Mouse (Mus musculus): Measurements from ENCODE around the gene Dnah12.
"Not testable (repeated sequence)": the region's sequence is repeated elsewhere in the genome, so short reads cannot be mapped to it uniquely, and the experiment has no call there.

Gene Dnah12

GRCm38 (mm10) chr14:26692974-26693373 lies at the start of gene Dnah12:
Gene Dnah12, plus strand, starts transcription at chr14:26693274.
- no peak for DNase-seq (ENCODE audit: low spot score in 2 of 2)

- DNase-seq (ENCODE audit: low spot score in 2 of 2) = no peak
These were observed 47.0 kb upstream of the Dnah12 start for GRCm38 (mm10) chr14:26645989-26646650.

- DNase-seq (ENCODE audit: low spot score in 2 of 2) = no peak
These were observed 45.3 kb upstream of the Dnah12 start for GRCm38 (mm10) chr14:26647811-26648210.

- DNase-seq (ENCODE audit: low spot score in 2 of 2) = no peak
These were observed 41.2 kb upstream of the Dnah12 start for GRCm38 (mm10) chr14:26651901-26652300.

GRCm38 (mm10) chr14:26658178-26658577 lies 34.9 kb upstream of the Dnah12 start:
- no peak for DNase-seq (ENCODE audit: low spot score in 2 of 2)

- no peak for DNase-seq (ENCODE audit: low spot score in 2 of 2)
These were observed 32.8 kb upstream of the Dnah12 start for GRCm38 (mm10) chr14:26660233-26660632.

- no peak for DNase-seq (ENCODE audit: low spot score in 2 of 2)
These were observed 31.1 kb upstream of the Dnah12 start for GRCm38 (mm10) chr14:26662016-26662415.

GRCm38 (mm10) chr14:26662488-26662887 lies 30.6 kb upstream of the Dnah12 start:
- DNase-seq (ENCODE audit: low spot score in 2 of 2) = no peak

GRCm38 (mm10) chr14:26663851-26664250 lies 29.2 kb upstream of the Dnah12 start:
- DNase-seq (ENCODE audit: low spot score in 2 of 2) = no peak

GRCm38 (mm10) chr14:26667991-26668370 lies 25.1 kb upstream of the Dnah12 start:
- DNase-seq (ENCODE audit: low spot score in 2 of 2) = no peak

- DNase-seq (ENCODE audit: low spot score in 2 of 2) = peak; percentile 55 to 67
These were observed 24.4 kb upstream of the Dnah12 start for GRCm38 (mm10) chr14:26668371-26669291.

- peak; percentile 88 to 90 for DNase-seq (ENCODE audit: low spot score in 2 of 2)
These were observed 23.6 kb upstream of the Dnah12 start, which contains the start of gene Pde12 for GRCm38 (mm10) chr14:26669292-26670073. Gene Pde12, minus strand, starts transcription at chr14:26669883.

- no peak for DNase-seq (ENCODE audit: low spot score in 2 of 2)
These were observed 22.1 kb upstream of the Dnah12 start for GRCm38 (mm10) chr14:26670964-26671363.

- DNase-seq (ENCODE audit: low spot score in 2 of 2) = not testable (repeated sequence)
These were observed 21.0 kb upstream of the Dnah12 start for GRCm38 (mm10) chr14:26671870-26672615.

- DNase-seq (ENCODE audit: low spot score in 2 of 2) = not testable (repeated sequence)
These were observed 18.5 kb upstream of the Dnah12 start for GRCm38 (mm10) chr14:26674476-26675169.

GRCm38 (mm10) chr14:26675371-26675770 lies 17.7 kb upstream of the Dnah12 start:
- DNase-seq (ENCODE audit: low spot score in 2 of 2) = no peak

GRCm38 (mm10) chr14:26675791-26676190 lies 17.3 kb upstream of the Dnah12 start:
- DNase-seq (ENCODE audit: low spot score in 2 of 2) = no peak

GRCm38 (mm10) chr14:26690727-26691126 lies 2.3 kb upstream of the Dnah12 start:
- no peak for DNase-seq (ENCODE audit: low spot score in 2 of 2)

GRCm38 (mm10) chr14:26691363-26691762 lies 1.7 kb upstream of the Dnah12 start:
- no peak for DNase-seq (ENCODE audit: low spot score in 2 of 2)

GRCm38 (mm10) chr14:26697912-26698311 lies 4.8 kb downstream of the Dnah12 start:
- no peak for DNase-seq (ENCODE audit: low spot score in 2 of 2)

GRCm38 (mm10) chr14:26705246-26705645 lies 12.2 kb downstream of the Dnah12 start:
- not testable (repeated sequence) for DNase-seq (ENCODE audit: low spot score in 2 of 2)

Measured in right cerebral cortex, postnatal 36 days (tissue).